Mouse (Mus musculus): ENCODE data around the gene Esm1.
"Not testable (repeated sequence)": the region's sequence is repeated elsewhere in the genome, so short reads cannot be mapped to it uniquely, and the experiment has no call there.

Esm1 gene

DNA sequence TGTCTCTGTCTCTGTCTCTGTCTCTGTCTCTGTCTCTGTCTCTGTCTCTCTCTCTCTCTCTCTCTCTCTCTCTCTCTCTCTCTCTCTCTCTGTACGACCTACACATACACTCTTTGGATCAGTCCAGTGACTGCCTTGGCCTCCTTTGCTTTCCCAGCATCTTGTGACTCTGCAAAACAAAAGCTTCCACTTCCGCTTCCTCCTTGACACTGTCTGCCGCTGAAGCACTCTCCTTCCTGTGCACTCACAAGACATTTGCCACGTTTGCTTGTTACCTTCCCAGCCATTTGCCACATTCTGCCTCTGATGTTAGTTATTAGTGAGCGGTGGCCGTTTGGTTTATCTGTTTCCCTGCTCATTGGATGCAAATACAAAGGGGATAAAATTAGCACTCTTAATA, 32.7 kb downstream of the Esm1 start:
- DNase-seq, result no peak

DNA sequence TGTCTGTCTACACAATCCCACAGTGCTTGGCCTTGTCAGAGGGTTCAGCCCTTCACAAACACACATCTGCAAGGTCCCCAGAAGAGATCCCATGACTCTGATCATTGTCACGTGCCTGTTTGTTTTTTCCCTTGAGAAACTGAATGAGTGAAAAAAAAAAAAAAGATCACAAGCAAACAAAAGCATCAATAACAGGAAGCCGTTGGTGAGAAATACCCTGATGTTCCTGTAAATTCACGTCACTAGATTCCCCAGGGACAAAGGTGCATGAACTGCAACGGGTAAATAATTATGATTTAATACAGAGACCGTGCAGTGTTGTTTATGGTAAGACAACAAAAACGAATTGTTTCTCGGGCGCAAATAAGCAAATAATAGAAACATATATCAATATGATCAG, 35.6 kb downstream of the Esm1 start:
- peak; percentile 26 for DNase-seq

DNA sequence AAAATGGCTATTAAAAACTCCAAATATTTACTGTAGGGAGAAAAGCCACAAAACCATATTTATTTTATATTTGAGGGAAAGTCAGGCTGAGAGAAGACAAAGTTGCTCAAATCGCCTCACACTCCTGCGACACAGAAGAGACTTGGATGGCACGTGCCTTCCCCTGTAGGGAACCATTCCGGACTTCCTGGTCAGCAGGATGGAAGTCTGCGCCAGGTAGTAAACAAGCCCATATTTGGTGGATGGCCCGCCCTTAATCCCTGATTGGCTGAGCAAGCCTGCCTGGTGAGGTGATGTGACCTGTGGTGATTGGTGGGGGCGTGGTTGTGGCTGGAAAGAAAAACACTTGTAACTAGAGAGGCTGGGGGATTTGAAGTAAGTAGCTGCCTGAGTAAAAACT, 43.1 kb downstream of the Esm1 start:
- not testable (repeated sequence) for DNase-seq

DNA sequence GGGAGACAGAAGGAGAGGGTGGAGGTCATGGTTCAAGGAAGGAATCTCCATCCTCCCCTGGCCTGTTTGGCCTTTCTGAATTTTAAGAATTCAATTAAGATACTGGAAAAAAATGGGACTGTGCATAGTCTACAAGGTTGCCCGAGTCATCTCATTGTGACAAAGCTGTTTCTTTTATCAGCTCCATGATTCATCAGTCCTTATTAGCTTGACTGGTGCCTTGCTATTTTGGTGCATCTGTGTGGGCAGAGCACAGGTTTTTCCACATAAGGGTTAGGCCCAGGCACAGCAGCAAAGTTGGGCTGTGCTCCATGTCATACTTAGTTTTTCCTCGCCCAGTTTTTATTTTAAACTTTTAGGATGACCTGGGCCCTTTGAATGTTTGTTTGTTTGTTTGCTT, 47.3 kb downstream of the Esm1 start:
- no peak for DNase-seq

DNA sequence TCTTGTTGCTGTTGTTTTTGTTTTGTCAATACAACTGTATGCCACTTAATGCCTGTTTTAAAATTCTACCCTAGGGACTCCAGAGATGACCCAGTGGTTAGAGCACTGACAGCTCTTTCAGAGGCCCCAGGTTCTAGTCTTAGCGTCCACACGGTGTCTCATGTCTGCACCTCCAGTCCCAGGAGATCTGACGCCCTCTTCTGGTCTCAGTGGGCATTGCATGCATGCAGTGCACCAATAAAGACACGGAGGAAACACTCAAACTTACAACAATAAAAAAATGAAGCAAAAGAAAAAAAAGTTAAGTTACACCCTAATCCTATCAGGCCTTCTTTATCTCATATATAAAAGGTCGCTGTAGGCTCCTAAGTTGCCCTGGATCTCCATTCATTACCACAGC, 47.7 kb downstream of the Esm1 start:
- DNase-seq, result no peak

DNA sequence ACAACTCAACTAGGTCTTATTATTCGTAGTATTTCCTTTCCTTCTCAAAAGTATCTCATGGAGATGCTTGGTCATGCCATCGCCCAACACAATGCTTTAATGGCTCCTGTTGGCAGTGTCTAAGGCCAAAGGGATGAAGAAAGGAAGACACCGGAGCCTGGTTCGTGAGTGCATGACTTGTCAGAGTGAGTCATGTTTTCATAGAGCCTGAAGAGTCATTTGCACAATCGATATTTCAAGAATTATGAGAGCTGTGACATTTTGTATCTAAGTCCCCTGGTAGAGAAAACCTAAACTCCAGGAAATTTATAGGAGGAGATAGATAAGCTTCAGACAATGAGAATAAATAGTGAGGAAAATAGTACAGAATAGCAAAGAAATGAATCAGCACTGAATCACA, 49.8 kb downstream of the Esm1 start:
- DNase-seq, result no peak

DNA sequence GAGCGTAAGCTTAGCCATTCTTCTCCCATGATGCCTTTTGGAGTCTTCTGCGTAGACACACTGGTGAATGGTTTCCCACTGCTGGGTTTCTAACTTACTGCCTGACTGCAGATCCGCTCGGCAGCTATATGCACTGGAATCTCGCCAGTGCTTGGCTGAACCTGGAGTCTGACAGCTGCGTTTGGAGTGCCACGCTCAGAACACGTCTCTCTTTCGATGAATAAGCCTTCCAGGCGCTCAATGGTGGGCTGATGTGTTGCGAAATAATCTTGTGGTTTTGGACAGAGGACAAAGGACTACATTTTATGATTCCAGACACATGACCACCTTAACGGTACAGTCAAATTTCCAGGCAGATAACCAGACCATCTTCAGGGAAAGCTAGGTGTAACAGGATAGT, 53.4 kb downstream of the Esm1 start:
- no peak for DNase-seq

DNA sequence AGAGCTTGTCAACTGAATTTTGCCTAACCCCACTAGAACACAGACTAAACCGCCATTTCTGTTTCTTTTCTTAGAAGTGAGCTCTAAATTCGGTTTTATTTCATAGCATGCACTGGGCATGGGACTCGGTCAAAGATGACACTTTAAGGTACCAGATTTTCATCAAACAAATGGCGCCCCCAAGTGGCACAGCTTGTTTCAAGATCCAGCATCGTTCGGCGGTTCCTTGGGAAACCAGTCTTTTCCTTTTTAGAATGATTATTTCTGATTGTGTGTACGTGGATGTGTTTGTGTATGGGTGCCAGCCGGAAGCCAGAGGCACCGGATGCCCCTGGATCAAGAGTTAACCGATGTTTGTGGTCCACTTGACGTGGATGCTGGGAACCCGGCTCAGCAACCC, 55.8 kb downstream of the Esm1 start:
- no peak for DNase-seq

DNA sequence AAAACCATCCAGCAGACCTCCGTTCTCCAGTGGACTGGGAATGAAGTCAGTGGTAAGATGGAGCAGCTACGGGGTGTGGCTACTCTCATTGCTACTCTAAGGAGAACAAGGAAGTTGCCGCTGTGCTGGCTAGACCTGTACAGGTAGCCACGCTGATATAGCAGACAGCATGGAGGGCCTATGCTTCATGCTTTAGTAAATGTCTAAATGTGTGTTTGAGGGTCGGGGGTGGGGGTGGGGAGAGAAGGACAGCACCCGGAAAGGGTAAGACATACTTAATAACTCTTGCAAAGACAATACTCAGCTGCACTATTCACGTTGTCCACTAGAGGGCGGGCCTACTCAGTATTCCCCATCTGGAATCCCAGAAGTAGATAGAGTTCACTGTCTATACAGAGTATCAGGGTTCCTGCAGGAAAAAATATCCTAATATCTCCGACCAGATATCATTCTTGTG, 57.1 kb downstream of the Esm1 start:
- DNase-seq, result peak; percentile 35

DNA sequence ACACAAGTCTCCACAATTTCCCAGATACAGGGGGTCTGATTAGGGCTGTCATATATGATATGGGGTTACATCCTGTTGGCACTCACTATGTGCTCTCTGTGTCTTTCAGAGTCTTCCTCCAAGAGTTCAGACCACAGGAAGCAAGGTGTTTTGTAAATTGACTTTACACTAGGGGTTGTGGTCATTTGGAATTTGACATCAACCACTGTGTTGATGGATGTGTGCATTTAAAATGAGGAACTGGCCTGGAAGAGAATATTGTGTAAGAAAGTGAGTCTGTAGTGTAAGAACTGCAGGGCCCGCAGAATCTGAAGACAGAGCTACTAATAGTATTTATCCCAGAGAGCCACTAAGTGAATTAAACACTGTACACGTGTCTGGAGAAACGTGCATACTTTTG, 57.7 kb downstream of the Esm1 start:
- no peak for DNase-seq

All from kidney, adult 11 months (tissue).